Mouse (Mus musculus) limb, embryonic 11.5 days (tissue): Measurements from ENCODE around the gene Pik3ca. TPM values are rescaled to one million over a fixed set of nuclear protein-coding genes. Genes with fewer than 3 reads are reported as not detected.

Source experiments
- ATAC-seq: fragments of 200-750 bp; cut with Nextera tagmentation; 2 replicates; pipeline ENCODE4 v1.8.0; 2017; ENCODE audit warnings: low read depth; ENCODE audit not compliant: insufficient number of reproducible peaks, low FRiP score, low TSS enrichment
- DNase-seq: peaks from one replicate; pipeline ENCODE4 v3.0.0-alpha.2; 2015; ENCODE audit warnings: low spot score
- H3K27ac ChIP-seq: fragments of 300-500 bp; sonication (generic); replicated peaks from 2 replicates; pipeline ENCODE4 v1.5.1; 2014; ENCODE audit warnings: low read depth, mild to moderate bottlenecking, low read length
- H3K27me3 ChIP-seq: fragments of 300-500 bp; sonication (generic); 2 replicates; pipeline ENCODE4 v1.6.1; 2014; ENCODE audit warnings: mild to moderate bottlenecking, low read length, mixed read lengths; ENCODE audit not compliant: control insufficient read depth, insufficient read depth
- H3K36me3 ChIP-seq: fragments of 300-500 bp; sonication (generic); 2 replicates; pipeline ENCODE4 v1.6.1; 2014; ENCODE audit warnings: mild to moderate bottlenecking, low read length, moderate library complexity, mixed read lengths; ENCODE audit not compliant: control insufficient read depth, insufficient read depth
- H3K4me1 ChIP-seq: fragments of 300-500 bp; sonication (generic); 2 replicates; pipeline ENCODE4 v1.6.1; 2014; ENCODE audit warnings: low read length, mixed read lengths; ENCODE audit not compliant: control insufficient read depth, insufficient read depth
- H3K4me2 ChIP-seq: fragments of 300-500 bp; sonication (generic); 2 replicates; pipeline ENCODE4 v1.6.1; 2014; ENCODE audit warnings: low read depth, mild to moderate bottlenecking, moderate library complexity; ENCODE audit not compliant: severe bottlenecking
- H3K4me3 ChIP-seq: fragments of 300-500 bp; sonication (generic); 2 replicates; pipeline ENCODE4 v1.5.1; 2014; ENCODE audit warnings: low read depth, low read length
- H3K9ac ChIP-seq: fragments of 300-500 bp; sonication (generic); 2 replicates; pipeline ENCODE4 v1.6.1; 2014; ENCODE audit warnings: mild to moderate bottlenecking, low read length
- H3K9me3 ChIP-seq: fragments of 300-500 bp; sonication (generic); 2 replicates; pipeline ENCODE4 v1.6.1; 2016; ENCODE audit warnings: low read length; ENCODE audit not compliant: control insufficient read depth
- WGBS: fragments of 180-500 bp; shearing (Covaris S2); extraction: QIAGEN DNeasy Blood & Tissue Kit; methylation state at CpG from one replicate; pipeline ENCODE4 v1.1.7; 2014; 5-methylcytosine and 5-hydroxymethylcytosine counted together
- polyA plus RNA-seq: library from polyadenylated mRNA; unstranded; fragments of >200 nt; fragmentation: Nextera tagmentation; extraction: Ambion mirVana; gene quantifications from 2 replicates; pipeline ENCODE4 v1.2.1, GENCODE M21; 2014

The Pik3ca gene
- polyA plus RNA-seq, 1 experiment from 2014 or later: 16.9 TPM

GRCm38 (mm10) chr3:32506366-32507225 lies 109.1 kb downstream of the Pik3ca start:
- Histone ChIP-seq H3K27me3 (no peaks in the 10 kb centered on the region), H3K4me3 (no peak overlapping the region), H3K9ac (no peak overlapping the region), H3K27ac (no peak overlapping the region), H3K4me2 (no peak overlapping the region), H3K4me1 (no peaks in the 10 kb centered on the region), H3K36me3 (no peaks in the 10 kb centered on the region), H3K9me3 (no peaks in the 10 kb centered on the region)
- 66% methylated on average over 11 of the region's 11 CpGs for WGBS
- no peak for ATAC-seq
- no peak for DNase-seq

DNA sequence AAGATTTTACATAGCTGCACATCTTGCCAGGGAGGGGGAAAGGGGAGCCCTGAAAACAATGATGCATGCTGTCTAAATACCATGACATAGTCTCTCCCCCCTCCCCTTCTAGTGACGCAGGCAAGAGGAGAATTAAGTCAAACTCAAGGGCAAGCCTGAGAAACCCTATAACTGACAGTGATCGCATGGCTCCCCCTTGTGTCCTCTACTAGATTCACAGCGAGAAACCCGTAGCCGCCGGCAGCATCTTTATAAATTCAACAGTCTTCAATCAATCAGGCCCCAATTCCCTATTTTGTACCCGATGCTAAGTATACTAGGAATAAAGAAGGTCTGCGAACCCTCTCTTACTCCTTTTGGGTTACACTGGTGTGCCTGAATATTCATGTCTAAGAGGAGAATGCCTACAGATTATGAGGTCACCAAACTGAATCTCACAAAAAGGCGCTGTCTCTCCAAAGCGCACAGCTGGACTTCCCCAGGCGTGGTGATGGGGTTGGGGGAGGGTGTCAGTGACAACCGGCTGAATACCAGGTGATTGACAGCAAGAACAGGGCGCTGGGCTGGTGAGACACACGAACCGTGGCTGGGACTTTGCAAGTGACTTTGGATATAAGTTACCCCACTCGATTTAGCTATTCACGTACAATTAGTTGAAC lies 111.3 kb downstream of the Pik3ca start:
- ATAC-seq (no peak), DNase-seq (peak; percentile 80)
- no peaks in the 10 kb centered on the region for H3K4me1 ChIP-seq
- peak overlapping the region; percentile 29 for H3K4me2 ChIP-seq
- H3K9me3 ChIP-seq: no peaks in the 10 kb centered on the region
- 4% methylated on average over 17 of the region's 17 CpGs for WGBS
- H3K9ac ChIP-seq: no peak overlapping the region
- H3K27ac ChIP-seq: no peak overlapping the region
- H3K4me3 ChIP-seq: no peak overlapping the region
- no peaks in the 10 kb centered on the region for H3K27me3 ChIP-seq
- no peaks in the 10 kb centered on the region for H3K36me3 ChIP-seq

DNA sequence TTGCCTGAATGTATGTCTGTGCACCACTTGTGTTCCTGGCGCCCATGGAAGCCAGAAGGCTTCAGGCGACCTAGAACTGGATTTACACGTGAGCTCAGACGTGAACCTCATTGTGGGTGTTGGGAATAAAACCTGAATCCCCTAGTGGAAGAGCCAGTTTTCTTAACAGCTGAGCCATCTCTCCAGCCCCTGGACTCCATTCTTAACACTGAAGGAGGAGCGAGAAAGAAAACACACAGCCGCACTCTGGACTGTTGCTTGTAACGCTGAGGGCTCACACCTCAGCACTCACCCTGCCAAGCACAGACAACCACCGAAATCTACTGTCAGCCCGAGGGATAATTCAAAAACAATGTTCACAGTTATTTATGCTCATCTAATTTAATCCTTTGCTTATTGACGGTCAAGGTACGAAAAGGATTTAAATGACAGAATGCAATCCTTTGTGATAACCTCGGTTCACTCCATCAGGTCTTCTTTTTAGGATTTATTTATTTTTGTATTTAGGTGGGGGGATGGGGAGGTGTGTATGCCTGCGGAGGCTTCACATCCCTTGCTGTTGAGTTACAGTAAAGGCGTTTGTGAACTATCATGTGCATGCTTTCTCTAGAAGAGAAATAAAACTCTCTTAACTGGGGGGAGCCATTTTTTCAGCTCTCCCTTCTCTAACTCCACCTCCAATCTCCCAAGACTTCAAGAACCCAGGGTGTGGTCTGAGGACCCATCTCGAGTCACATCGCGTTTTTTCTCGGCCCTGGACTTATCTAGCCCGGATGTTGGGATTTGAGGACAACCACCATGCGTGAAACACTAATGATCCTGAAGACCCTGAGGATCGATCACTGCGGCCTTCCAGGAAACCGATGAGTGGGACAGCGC lies 112.3 kb downstream of the Pik3ca start, which contains the start of gene Zfp639:
TSS of gene Zfp639 (plus strand) at position 764 of the 879 bp plus-strand sequence.
- H3K9ac ChIP-seq: peak within 1 kb of the TSS; percentile 92
- no peaks in the 10 kb centered on the region for H3K27me3 ChIP-seq
- ATAC-seq (peak; percentile 1; the same call in 1 of the 2 replicates), DNase-seq (no peak)
- 8% methylated on average over 24 of the region's 24 CpGs for WGBS
- no peaks in the 10 kb centered on the region for H3K9me3 ChIP-seq
- H3K4me2 ChIP-seq: peak within 1 kb of the TSS; percentile 57
- no peaks in the 10 kb centered on the region for H3K36me3 ChIP-seq
- H3K27ac ChIP-seq: peak within 1 kb of the TSS; percentile 62
- H3K4me3 ChIP-seq: peak within 1 kb of the TSS; percentile 70
- H3K4me1 ChIP-seq: no peaks in the 10 kb centered on the region

DNA sequence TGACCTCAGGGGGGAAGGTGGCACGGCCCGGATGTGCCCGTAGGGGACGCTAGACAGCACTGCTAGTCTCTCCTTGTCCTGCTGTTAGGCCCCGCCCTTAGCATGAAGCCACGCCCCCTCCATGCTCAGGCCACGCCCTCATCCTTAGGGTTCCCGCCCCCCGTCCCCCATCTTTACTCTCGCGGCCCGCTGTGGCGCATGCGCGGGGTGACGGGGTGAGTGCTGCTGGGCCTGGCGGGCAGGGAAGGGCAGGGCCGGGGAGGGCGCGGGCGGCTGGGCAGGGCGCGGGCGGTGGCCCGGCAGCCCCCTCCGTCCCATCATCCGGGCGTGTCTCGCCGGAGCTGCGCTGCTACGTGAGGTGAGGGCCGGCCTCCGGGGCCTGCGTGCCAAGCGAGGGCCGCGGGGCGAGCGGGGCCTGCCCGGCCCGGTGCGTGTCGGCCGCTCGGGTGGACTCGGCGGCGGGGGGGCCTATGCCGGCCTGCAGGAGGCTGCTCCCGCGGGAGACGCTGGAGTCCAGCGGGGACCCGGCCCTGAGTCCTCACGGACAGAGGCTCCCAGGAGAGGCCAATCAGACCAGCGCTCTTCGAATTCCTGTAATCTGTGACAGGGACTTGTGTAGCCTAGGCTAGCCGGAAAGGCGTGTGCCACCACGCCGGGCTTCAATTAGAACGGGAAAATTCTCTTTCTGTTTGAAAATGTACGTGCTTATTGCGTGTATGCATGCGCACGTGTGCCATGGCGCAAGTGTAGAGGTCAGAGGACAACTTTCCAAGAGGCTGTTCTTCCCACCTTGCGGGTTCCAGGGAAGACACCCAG lies 113.1 kb downstream of the Pik3ca start:
- H3K27ac ChIP-seq: peak overlapping the region; percentile 62
- no peaks in the 10 kb centered on the region for H3K4me1 ChIP-seq
- H3K4me2 ChIP-seq: peak overlapping the region; percentile 57
- DNase-seq: peak; percentile 99
- H3K27me3 ChIP-seq: no peaks in the 10 kb centered on the region
- peak overlapping the region; percentile 92 for H3K9ac ChIP-seq
- peak overlapping the region; percentile 70 for H3K4me3 ChIP-seq
- no peaks in the 10 kb centered on the region for H3K9me3 ChIP-seq
- under 1% methylated on average over 57 of the region's 69 CpGs for WGBS
- peak; percentile 93 for ATAC-seq
- no peaks in the 10 kb centered on the region for H3K36me3 ChIP-seq

GRCm38 (mm10) chr3:32511191-32511550 lies 113.7 kb downstream of the Pik3ca start:
- no peaks in the 10 kb centered on the region for H3K4me1 ChIP-seq
- peak overlapping the region; percentile 70 for H3K4me3 ChIP-seq
- H3K9me3 ChIP-seq: no peaks in the 10 kb centered on the region
- H3K27me3 ChIP-seq: no peaks in the 10 kb centered on the region
- WGBS: 7% methylated on average over 13 of the region's 13 CpGs
- no peaks in the 10 kb centered on the region for H3K36me3 ChIP-seq
- DNase-seq: no peak
- H3K27ac ChIP-seq: no peak overlapping the region
- peak overlapping the region; percentile 57 for H3K4me2 ChIP-seq
- no peak for ATAC-seq
- peak overlapping the region; percentile 92; the same call in 1 of the 2 replicates for H3K9ac ChIP-seq

DNA sequence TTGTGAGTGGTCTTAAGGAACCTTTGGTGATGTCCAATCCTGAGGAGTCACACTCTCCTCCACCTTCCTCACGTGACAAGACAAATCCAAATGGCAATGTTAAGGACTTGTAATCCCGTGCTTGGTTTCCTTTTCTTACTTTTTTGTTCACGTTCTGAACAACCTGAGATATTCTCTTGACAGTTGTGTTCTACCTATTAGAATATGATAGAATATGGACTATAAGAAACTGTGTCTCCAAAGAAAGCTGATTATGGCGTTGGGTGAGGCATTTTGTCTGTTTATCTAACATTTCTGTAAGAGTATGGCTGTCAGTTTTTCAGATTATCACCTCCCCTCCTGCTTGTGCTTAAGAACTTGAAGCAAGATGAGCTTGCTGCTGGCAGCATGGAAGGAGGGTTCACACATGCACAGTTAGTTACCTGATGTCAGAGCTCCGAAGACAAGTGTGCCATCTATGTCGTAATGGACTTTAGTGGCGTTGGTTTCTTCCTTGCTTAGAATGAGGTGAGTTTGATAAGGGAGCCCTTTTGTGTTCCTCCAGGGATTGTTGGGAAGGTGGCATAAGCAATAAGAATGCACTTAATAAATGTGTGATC lies 115.3 kb downstream of the Pik3ca start:
- ATAC-seq (no peak), DNase-seq (no peak)
- H3K27ac ChIP-seq: no peak overlapping the region
- WGBS: 91% methylated on average over 7 of the region's 7 CpGs
- no peak overlapping the region for H3K4me3 ChIP-seq
- H3K27me3 ChIP-seq: no peaks in the 10 kb centered on the region
- no peak overlapping the region for H3K9ac ChIP-seq
- H3K4me1 ChIP-seq: no peaks in the 10 kb centered on the region
- H3K36me3 ChIP-seq: peaks cover 2% of the 10 kb centered on the region; the same call in 1 of the 2 replicates
- no peak overlapping the region for H3K4me2 ChIP-seq
- H3K9me3 ChIP-seq: no peaks in the 10 kb centered on the region

GRCm38 (mm10) chr3:32513528-32513927 lies 116.1 kb downstream of the Pik3ca start:
- H3K27me3 ChIP-seq: no peaks in the 10 kb centered on the region
- no peak overlapping the region for H3K27ac ChIP-seq
- H3K9me3 ChIP-seq: no peaks in the 10 kb centered on the region
- no peak overlapping the region for H3K4me2 ChIP-seq
- peaks cover 2% of the 10 kb centered on the region; the same call in 1 of the 2 replicates for H3K36me3 ChIP-seq
- H3K9ac ChIP-seq: no peak overlapping the region
- DNase-seq (no peak), ATAC-seq (no peak)
- no peaks in the 10 kb centered on the region for H3K4me1 ChIP-seq
- no peak overlapping the region for H3K4me3 ChIP-seq
